Mouse (Mus musculus) stomach, postnatal 0 days (tissue): ENCODE data around the gene Arl6ip1.

Source experiments
- CTCF ChIP-seq: IDR thresholded peaks from 2 replicates; pipeline ENCODE4 v1.5.1; 2016; ENCODE audit warnings: antibody characterized with exemption, low read depth, mild to moderate bottlenecking, moderate library complexity
- EP300 ChIP-seq: optimal IDR thresholded peaks from 2 replicates; pipeline ENCODE3; 2016; ENCODE audit warnings: antibody characterized with exemption

GRCm38 (mm10) chr7:118097615-118098014, 31.8 kb downstream of the Arl6ip1 start:
- TF ChIP-seq CTCF: no peak
- no peak for TF ChIP-seq EP300
